Mouse (Mus musculus): ENCODE data around the gene Zcchc14. TPM values are rescaled to one million over a fixed set of nuclear protein-coding genes. Genes with fewer than 3 reads are reported as not detected.

The Zcchc14 gene
- polyA plus RNA-seq, 1 experiment, result 37.0 TPM

DNA sequence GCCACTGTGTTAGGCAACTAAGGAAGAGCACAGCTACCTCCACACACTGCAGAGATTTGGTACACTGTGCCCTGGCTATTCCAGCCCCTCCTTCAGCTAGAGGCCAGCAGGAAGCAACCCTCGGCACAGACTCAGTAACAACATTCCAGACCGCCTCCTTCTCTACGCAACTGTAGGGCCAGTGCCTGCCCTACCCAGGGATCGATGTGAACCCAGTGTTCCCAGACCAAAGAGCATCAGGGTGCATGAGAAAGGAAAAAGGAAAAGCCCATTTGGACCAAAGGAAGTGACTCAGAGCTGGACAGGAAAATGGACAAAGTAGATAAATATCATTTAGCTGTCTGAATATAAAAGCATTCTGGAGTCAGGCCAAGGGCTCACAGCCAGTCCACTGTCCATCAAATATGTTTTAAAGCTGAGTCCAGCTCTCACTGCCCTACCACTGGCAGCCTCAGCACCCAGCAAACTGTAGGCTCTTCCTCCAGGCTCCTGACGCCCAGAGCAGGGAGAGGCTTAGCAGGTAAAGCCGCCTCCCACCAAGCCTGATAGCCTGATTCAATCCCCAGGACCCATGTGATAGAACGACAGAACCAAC is 33.2 kb downstream of the Zcchc14 start:
- 29% methylated on average over 7 of the region's 7 CpGs for WGBS

DNA sequence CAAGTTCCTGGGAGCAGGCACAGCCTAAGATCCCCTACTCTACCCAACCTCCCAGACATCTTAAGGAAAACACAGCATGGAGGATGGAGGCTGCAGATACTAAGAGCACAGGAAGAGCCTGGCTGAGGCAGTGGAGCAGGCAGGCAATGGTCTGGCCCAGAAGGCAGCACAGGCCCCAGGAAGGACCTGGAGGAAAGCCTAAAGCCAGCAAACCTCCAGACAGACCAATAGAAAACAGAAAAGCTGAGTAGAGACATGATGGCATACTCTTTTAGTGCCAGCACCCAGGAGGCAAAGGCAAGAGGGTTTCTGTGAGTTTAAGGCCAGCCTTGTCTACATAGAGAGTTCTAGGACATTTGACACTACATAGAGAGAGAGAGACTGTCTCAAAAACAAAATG is 39.3 kb downstream of the Zcchc14 start:
- Histone ChIP-seq H3K4me3 (replicated peaks; ENCODE audit: insufficient read depth, low read depth, low read length) (no peak overlapping the region), H3K4me1 (ENCODE audit: control insufficient read depth, insufficient read depth, low read length) (peaks cover 63% of the 10 kb centered on the region), H3K27ac (ENCODE audit: insufficient read depth, low read length) (peak overlapping the region; percentile 30), H3K27me3 (ENCODE audit: control insufficient read depth, insufficient read depth, low read length) (no peaks in the 10 kb centered on the region)
- TF ChIP-seq CTCF (IDR thresholded peaks at IDR 0.05; ENCODE audit: borderline replicate concordance, insufficient read depth, low read depth, low read length) (no peak), POLR2A (IDR thresholded peaks at IDR 0.05; ENCODE audit: borderline replicate concordance, insufficient read depth, low read length) (no peak)
- DNase-seq, result peak in 1 of 2 experiments; percentile 57

More for the DNA sequence above, 33.2 kb downstream of the Zcchc14 start:
- DNase-seq, result peak in 1 of 2 experiments; percentile 47
- Histone ChIP-seq H3K4me1 (ENCODE audit: control insufficient read depth, insufficient read depth, low read length) (peaks cover 43% of the 10 kb centered on the region), H3K27ac (ENCODE audit: insufficient read depth, low read length) (no peak overlapping the region), H3K27me3 (ENCODE audit: control insufficient read depth, insufficient read depth, low read length) (no peaks in the 10 kb centered on the region), H3K4me3 (replicated peaks; ENCODE audit: insufficient read depth, low read depth, low read length) (no peak overlapping the region)
- TF ChIP-seq POLR2A (IDR thresholded peaks at IDR 0.05; ENCODE audit: borderline replicate concordance, insufficient read depth, low read length) (no peak), CTCF (IDR thresholded peaks at IDR 0.05; ENCODE audit: borderline replicate concordance, insufficient read depth, low read depth, low read length) (no peak)

DNA sequence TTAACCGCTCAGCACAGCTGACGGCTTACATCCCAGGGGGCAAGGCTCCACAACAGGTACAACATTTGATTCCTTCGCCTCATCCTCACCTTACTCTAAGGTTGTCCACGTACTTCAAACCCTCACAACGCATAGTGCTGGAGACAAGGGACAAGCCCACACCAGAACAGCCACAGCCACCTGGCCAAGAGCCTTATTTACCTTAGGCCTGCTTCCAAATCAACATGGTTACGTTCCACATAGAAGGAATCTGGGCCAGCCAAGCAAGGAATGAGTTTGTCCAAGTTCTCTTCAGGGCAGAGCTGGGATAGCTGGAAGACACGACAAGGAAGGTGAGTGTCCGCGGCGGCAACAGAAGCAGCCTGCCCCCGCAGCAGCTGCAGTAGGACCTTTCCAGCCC is 42.8 kb downstream of the Zcchc14 start:
- Histone ChIP-seq H3K27ac (ENCODE audit: insufficient read depth, low read length) (no peak overlapping the region), H3K27me3 (ENCODE audit: control insufficient read depth, insufficient read depth, low read length) (no peaks in the 10 kb centered on the region), H3K4me3 (replicated peaks; ENCODE audit: insufficient read depth, low read depth, low read length) (no peak overlapping the region), H3K4me1 (ENCODE audit: control insufficient read depth, insufficient read depth, low read length) (peaks cover 54% of the 10 kb centered on the region)
- TF ChIP-seq POLR2A (IDR thresholded peaks at IDR 0.05; ENCODE audit: borderline replicate concordance, insufficient read depth, low read length) (no peak), CTCF (IDR thresholded peaks at IDR 0.05; ENCODE audit: borderline replicate concordance, insufficient read depth, low read depth, low read length) (no peak)
- 26% methylated on average over 11 of the region's 11 CpGs for WGBS
- peak; percentile 51 to 63 for DNase-seq

DNA sequence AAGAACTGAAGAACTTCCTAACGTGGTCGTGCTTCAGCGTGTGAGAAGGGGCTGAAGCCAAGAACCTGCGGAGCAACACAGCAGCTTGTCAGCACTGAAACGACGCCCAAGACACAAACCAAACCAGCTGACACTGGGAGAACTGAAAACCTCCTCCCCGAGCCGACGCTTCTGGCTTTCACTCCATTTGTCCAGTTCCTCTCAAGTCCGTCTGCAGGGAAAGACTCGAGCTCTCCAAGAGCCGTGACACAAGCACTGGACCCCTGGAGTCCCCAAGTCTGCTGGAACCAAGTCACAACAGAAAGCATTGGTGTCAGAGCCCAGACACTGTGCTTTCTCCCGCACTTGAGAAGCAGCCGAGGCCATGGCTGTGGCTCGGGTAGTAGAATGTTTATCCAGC is 43.5 kb downstream of the Zcchc14 start:
- H3K4me1 ChIP-seq (ENCODE audit: control insufficient read depth, insufficient read depth, low read length), result peaks cover 54% of the 10 kb centered on the region
- H3K27ac ChIP-seq (ENCODE audit: insufficient read depth, low read length), result no peak overlapping the region
- no peak overlapping the region for H3K4me3 ChIP-seq (replicated peaks; ENCODE audit: insufficient read depth, low read depth, low read length)
- no peak for TF ChIP-seq CTCF (IDR thresholded peaks at IDR 0.05; ENCODE audit: borderline replicate concordance, insufficient read depth, low read depth, low read length)
- 12% methylated on average over 15 of the region's 15 CpGs for whole genome bisulfite sequencing
- DNase-seq, result peak in 1 of 2 experiments; percentile 32
- H3K27me3 ChIP-seq (ENCODE audit: control insufficient read depth, insufficient read depth, low read length), result no peaks in the 10 kb centered on the region

DNA sequence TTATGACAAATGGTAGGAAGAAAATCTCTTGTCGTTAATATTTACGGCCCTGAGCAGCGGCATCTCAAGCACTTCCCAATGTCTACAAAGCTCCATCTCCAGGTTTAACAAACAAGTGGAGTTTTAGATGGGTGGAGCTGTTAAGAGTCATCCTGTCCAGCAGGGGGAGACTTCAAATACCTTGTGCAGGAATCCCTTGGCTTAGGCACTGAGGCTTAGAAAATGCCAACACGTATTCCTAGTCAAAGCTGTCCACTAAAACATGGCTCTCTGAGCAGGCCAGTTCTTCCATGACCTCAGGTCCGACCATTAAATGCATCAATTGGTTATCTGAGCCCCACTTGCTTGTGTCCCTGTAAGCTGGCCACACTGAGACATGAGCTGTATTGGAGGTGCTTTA is 45.0 kb downstream of the Zcchc14 start:
- no peak for TF ChIP-seq POLR2A (IDR thresholded peaks at IDR 0.05; ENCODE audit: borderline replicate concordance, insufficient read depth, low read length)
- no peak for TF ChIP-seq CTCF (IDR thresholded peaks at IDR 0.05; ENCODE audit: borderline replicate concordance, insufficient read depth, low read depth, low read length)
- H3K27me3 ChIP-seq (ENCODE audit: control insufficient read depth, insufficient read depth, low read length), result no peaks in the 10 kb centered on the region
- no peak overlapping the region for H3K4me3 ChIP-seq (replicated peaks; ENCODE audit: insufficient read depth, low read depth, low read length)
- H3K27ac ChIP-seq (ENCODE audit: insufficient read depth, low read length), result no peak overlapping the region
- peaks cover 41% of the 10 kb centered on the region for H3K4me1 ChIP-seq (ENCODE audit: control insufficient read depth, insufficient read depth, low read length)
- 84% methylated on average over 5 of the region's 5 CpGs for WGBS
- DNase-seq, result no peak

DNA sequence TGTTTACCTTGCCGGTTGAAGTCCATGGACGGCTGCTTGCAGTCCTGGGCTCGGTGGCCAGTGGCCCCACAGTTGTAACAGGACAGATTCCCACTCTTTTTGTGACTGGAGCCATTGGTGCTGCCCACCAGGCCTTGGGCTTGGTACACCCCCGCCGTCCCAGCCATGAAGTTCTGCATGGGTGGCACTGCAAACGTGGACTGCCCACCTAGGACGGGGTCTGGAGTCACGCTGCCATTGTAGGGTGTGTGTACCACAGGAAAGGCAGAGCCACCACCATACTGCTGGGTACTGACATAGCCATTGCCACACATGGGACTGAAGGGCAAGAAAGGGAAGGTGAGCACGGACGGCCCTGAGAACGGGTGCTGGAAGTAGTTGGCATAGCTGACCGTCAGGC is 48.9 kb downstream of the Zcchc14 start:
- WGBS, result 93% methylated on average over 12 of the region's 12 CpGs

DNA sequence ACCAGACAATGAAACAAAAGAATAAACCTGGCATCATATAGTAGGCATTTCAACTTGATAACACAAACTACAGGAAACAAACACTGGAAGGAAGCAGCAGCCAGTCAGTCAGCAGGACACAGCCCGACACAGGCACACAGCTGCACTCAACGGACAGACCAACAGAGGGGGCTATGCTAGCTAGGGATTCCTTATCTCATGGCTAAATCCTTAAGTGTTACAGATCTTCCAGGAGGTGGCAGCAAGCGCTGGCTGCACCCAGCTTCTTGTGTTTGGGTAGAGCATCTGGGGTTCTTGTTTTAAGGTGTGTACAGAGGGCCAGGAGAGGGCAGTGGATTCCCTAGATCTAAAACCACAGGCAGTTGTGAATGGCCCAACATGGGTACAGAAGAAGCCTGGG is 49.8 kb downstream of the Zcchc14 start:
- Histone ChIP-seq H3K27me3 (ENCODE audit: control insufficient read depth, insufficient read depth, low read length) (no peaks in the 10 kb centered on the region), H3K4me1 (ENCODE audit: control insufficient read depth, insufficient read depth, low read length) (no peaks in the 10 kb centered on the region; the same call in 1 of the 2 replicates), H3K4me3 (replicated peaks; ENCODE audit: insufficient read depth, low read depth, low read length) (no peak overlapping the region), H3K27ac (ENCODE audit: insufficient read depth, low read length) (no peak overlapping the region)
- 6% methylated on average over 3 of the region's 3 CpGs for WGBS
- DNase-seq, result peak; percentile 70 to 75
- TF ChIP-seq POLR2A (IDR thresholded peaks at IDR 0.05; ENCODE audit: borderline replicate concordance, insufficient read depth, low read length), result no peak
- peak; percentile 87 for TF ChIP-seq CTCF (IDR thresholded peaks at IDR 0.05; ENCODE audit: borderline replicate concordance, insufficient read depth, low read depth, low read length)

More for the DNA sequence above, 48.9 kb downstream of the Zcchc14 start:
- peaks cover 5% of the 10 kb centered on the region for H3K4me1 ChIP-seq (ENCODE audit: control insufficient read depth, insufficient read depth, low read length)
- H3K27me3 ChIP-seq (ENCODE audit: control insufficient read depth, insufficient read depth, low read length), result no peaks in the 10 kb centered on the region
- DNase-seq, result no peak
- TF ChIP-seq POLR2A (IDR thresholded peaks at IDR 0.05; ENCODE audit: borderline replicate concordance, insufficient read depth, low read length), result no peak
- H3K27ac ChIP-seq (ENCODE audit: insufficient read depth, low read length), result no peak overlapping the region
- no peak overlapping the region for H3K4me3 ChIP-seq (replicated peaks; ENCODE audit: insufficient read depth, low read depth, low read length)

DNA sequence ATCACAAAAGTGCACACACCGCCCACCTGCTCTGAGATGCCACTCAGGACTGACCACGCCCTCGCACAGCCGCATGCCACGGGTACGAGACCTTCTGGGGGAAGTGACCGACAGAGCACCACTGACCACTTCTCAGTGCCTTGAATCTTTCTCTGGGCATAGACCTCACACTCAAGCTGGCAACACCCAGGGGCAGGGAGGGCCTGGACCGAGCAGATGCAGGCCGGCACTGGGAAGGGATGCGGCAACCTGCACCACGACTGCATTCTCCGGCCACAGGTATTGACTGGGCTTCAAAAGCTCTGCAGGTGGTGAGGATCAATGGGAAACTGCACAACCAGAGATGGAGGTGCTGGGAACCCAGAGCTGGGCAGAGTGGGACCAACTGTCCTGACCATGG is 50.3 kb downstream of the Zcchc14 start:
- no peak for DNase-seq
- H3K4me1 ChIP-seq (ENCODE audit: control insufficient read depth, insufficient read depth, low read length), result no peaks in the 10 kb centered on the region; the same call in 1 of the 2 replicates
- no peak for TF ChIP-seq POLR2A (IDR thresholded peaks at IDR 0.05; ENCODE audit: borderline replicate concordance, insufficient read depth, low read length)
- H3K27me3 ChIP-seq (ENCODE audit: control insufficient read depth, insufficient read depth, low read length), result no peaks in the 10 kb centered on the region
- no peak overlapping the region for H3K4me3 ChIP-seq (replicated peaks; ENCODE audit: insufficient read depth, low read depth, low read length)
- H3K27ac ChIP-seq (ENCODE audit: insufficient read depth, low read length), result no peak overlapping the region
- WGBS, result 91% methylated on average over 12 of the region's 12 CpGs
